Mouse (Mus musculus): ENCODE measurements around the gene Reg1. TPM values are rescaled to one million over a fixed set of nuclear protein-coding genes. Genes with fewer than 3 reads are reported as not detected.

Reg1 gene
- 0.79 TPM for total RNA-seq (2023)

GRCm38 (mm10) chr6:78422411-78422810, at the start of gene Reg1:
Gene Reg1 (plus strand): TSS chr6:78422711.

DNA sequence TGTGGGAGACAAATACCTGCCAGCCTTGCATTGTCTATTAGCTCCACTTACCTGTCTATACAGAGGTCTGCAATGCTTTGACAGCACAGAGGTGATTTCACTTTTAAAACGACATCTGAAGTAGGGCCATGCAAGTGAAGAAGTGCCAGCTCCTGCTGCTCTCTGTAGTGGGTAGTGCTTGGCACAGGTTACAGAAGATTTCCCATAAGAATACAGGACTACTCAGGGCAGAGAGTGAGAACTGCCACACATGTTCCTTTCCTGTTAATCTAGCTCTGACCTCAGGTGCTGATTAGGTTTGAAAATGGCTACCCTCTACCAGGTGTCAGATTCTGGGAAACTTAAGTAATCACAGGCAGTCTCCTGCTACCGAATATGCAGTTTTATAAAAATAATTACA, 43.7 kb upstream of the Reg1 start, which contains the start of gene Reg3d:
Gene Reg3d, minus strand, starts transcription at position 101 of the 400 bp plus-strand sequence.

DNA sequence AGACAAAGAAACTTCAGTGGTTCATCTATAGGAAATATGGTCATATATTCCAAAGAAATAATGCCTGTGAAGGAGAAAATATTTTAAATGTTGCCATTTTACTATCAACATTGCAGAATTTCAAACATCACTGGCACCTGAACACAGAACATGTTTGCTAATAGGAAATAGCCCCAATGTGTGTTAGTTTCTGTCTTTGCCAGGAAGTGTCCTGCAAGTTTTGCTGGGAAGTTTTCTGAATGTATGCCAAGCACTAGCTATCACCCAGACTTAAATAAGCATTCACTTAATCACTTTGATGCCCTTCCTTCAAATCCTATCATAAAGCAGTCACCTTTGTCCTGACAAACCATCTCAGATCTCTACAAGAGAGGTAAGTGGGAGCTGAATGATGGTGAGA, 42.1 kb upstream of the Reg1 start, which contains the start of gene Reg3a:
Gene Reg3a, plus strand, starts transcription at position 301 of the 400 bp plus-strand sequence.

DNA sequence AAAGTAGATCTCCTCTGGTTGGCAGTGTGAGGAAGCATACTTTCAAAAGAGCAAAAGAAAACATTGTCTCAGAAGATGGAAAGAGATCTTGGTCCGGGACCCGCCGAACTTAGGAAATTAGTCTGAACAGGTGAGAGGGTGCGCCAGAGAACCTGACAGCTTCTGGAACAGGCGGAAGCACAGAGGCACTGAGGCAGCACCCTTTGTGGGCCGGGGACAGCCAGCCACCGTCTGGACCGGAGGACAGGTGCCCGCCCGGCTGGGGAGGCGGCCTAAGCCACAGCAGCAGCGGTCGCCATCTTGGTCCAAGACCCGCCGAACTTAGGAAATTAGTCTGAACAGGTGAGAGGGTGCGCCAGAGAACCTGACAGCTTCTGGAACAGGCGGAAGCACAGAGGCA, 27.2 kb upstream of the Reg1 start, which contains the start of gene Reg2:
Gene Reg2, plus strand, starts transcription at position 301 of the 400 bp plus-strand sequence.

DNA sequence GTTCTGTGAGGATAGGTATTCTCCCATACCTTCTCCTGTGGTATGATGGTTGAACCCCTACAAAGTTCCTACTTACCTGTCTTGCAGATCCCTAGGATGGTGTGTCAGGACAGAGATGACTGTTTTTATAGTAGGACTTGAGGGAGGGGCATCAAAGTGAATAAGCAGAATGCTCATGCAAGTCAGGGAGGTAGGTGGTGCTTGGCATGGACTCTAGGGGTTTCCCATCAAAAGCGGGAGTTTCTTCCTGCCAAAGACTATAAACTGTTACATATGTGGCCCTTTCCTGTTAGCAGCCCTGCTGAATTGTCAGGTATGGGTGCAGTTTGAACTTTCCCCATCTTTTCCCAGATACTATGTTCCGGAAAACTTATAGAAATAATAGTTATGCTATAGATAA, 46.3 kb downstream of the Reg1 start, which contains the start of gene Reg3g:
Gene Reg3g, minus strand, starts transcription at position 101 of the 400 bp plus-strand sequence.

Other genes with a start within 250 kb of the Reg1 start
- gene Reg3b, start 52.1 kb upstream of the Reg1 start, total RNA-seq (2023): not detected
- gene Reg3d, start 43.8 kb upstream of the Reg1 start, total RNA-seq (2023): not detected
- not detected for gene Reg3a, start 42.0 kb upstream of the Reg1 start, total RNA-seq (2023)
- not detected for gene Reg2, start 27.1 kb upstream of the Reg1 start, total RNA-seq (2023)
- not detected for gene Reg3g, start 46.2 kb downstream of the Reg1 start, total RNA-seq (2023)

All from CD4-positive naive resting alpha-beta T cell, adult 76 days (primary cell).